27 mouse cellular contexts compared by ENCODE assay signal in genomic region chr7:19686521-19686920, GRCm38 (mm10). TPM values are rescaled to one million over a fixed set of nuclear protein-coding genes. Genes with fewer than 3 reads are reported as not detected.
DNase-seq lines count a peak whose midpoint lies in the region; ATAC-seq and TF ChIP-seq lines count a peak whose summit lies in the region.
"Had no signal": no experiment of that assay in that cellular context is flagged by ENCODE, and none has a peak within 500 bp of the region (broad histone marks: within the 10 kb centered on the region; RNA-seq: fewer than 3 reads in every experiment).

No protein-coding gene starts in this region.

- H3K36me3 ChIP-seq in kidney, postnatal 0 days (ENCODE audit: insufficient read depth, low read length) = no peaks in the 10 kb centered on the region
- no peaks in the 10 kb centered on the region for H3K36me3 ChIP-seq in intestine, postnatal 0 days (ENCODE audit: control insufficient read depth, insufficient read depth)
- H3K36me3 ChIP-seq in liver, embryonic 13.5 days = no peaks in the 10 kb centered on the region
- H3K36me3 ChIP-seq in hindbrain, embryonic 11.5 days (ENCODE audit: control insufficient read depth, insufficient read depth, low read length) = no peaks in the 10 kb centered on the region
- H3K36me3 ChIP-seq: forebrain, embryonic 15.5 days; hindbrain, embryonic 15.5 days; limb, embryonic 12.5 days; midbrain, embryonic 12.5 days had no signal

- ATAC-seq in kidney, postnatal 0 days (replicated peaks; ENCODE audit: low FRiP score, low read depth) = 0 out of 2 replicates have a peak, but pooled peaks have one; percentile 14
- ATAC-seq in intestine, postnatal 0 days = peak; percentile 37; the same call in 1 of the 2 replicates
- peak; percentile 49 for ATAC-seq in liver, embryonic 13.5 days (ENCODE audit: low read depth)
- ATAC-seq in megakaryocyte-erythroid progenitor cell, adult 5-6 weeks (replicated peaks; ENCODE audit: low FRiP score, low TSS enrichment, poor library complexity, severe bottlenecking) = no peak
- no peak for ATAC-seq in hindbrain, embryonic 11.5 days (ENCODE audit: low FRiP score)
- ATAC-seq: forebrain, embryonic 15.5 days had no signal

- no peak for TF ChIP-seq CTCF in kidney, postnatal 0 days (IDR thresholded peaks at IDR 0.05; ENCODE audit: low read depth)
- no peak for TF ChIP-seq CTCF in intestine, postnatal 0 days (IDR thresholded peaks at IDR 0.05; ENCODE audit: low read depth)

- no peak overlapping the region for H3K4me2 ChIP-seq in kidney, postnatal 0 days (ENCODE audit: low read length)
- no peak overlapping the region for H3K4me2 ChIP-seq in intestine, postnatal 0 days (replicated peaks; ENCODE audit: low read depth)
- no peak overlapping the region for H3K4me2 ChIP-seq in liver, embryonic 13.5 days
- H3K4me2 ChIP-seq in hindbrain, embryonic 11.5 days (replicated peaks; ENCODE audit: low read depth, low read length) = no peak overlapping the region
- H3K4me2 ChIP-seq: forebrain, embryonic 15.5 days; hindbrain, embryonic 15.5 days; limb, embryonic 12.5 days; midbrain, embryonic 12.5 days had no signal

- H3K4me1 ChIP-seq in kidney, postnatal 0 days (replicated peaks; ENCODE audit: insufficient read depth, low read length) = no peaks in the 10 kb centered on the region
- H3K4me1 ChIP-seq in intestine, postnatal 0 days (replicated peaks; ENCODE audit: control insufficient read depth, insufficient read depth, low read length) = no peaks in the 10 kb centered on the region
- peaks cover 50% of the 10 kb centered on the region for H3K4me1 ChIP-seq in liver, embryonic 13.5 days (replicated peaks)
- no peaks in the 10 kb centered on the region for H3K4me1 ChIP-seq in hindbrain, embryonic 11.5 days (replicated peaks; ENCODE audit: control insufficient read depth, insufficient read depth, low read length)
- H3K4me1 ChIP-seq: forebrain, embryonic 15.5 days; hindbrain, embryonic 15.5 days; limb, embryonic 12.5 days; midbrain, embryonic 12.5 days had no signal

- H3K27me3 ChIP-seq in kidney, postnatal 0 days (ENCODE audit: insufficient read depth, low read length) = no peaks in the 10 kb centered on the region
- H3K27me3 ChIP-seq in intestine, postnatal 0 days (replicated peaks; ENCODE audit: control insufficient read depth, insufficient read depth, low read length) = no peaks in the 10 kb centered on the region
- H3K27me3 ChIP-seq in liver, embryonic 13.5 days = no peaks in the 10 kb centered on the region
- H3K27me3 ChIP-seq in hindbrain, embryonic 11.5 days (ENCODE audit: control insufficient read depth, insufficient read depth, low read length) = no peaks in the 10 kb centered on the region
- H3K27me3 ChIP-seq: forebrain, embryonic 15.5 days; hindbrain, embryonic 15.5 days; limb, embryonic 12.5 days; midbrain, embryonic 12.5 days had no signal

- H3K9me3 ChIP-seq in kidney, postnatal 0 days (replicated peaks; ENCODE audit: low read length) = no peaks in the 10 kb centered on the region
- H3K9me3 ChIP-seq in intestine, postnatal 0 days (ENCODE audit: control insufficient read depth) = no peaks in the 10 kb centered on the region
- no peaks in the 10 kb centered on the region for H3K9me3 ChIP-seq in liver, embryonic 13.5 days (replicated peaks)
- H3K9me3 ChIP-seq in hindbrain, embryonic 11.5 days (ENCODE audit: control insufficient read depth, low read length) = no peaks in the 10 kb centered on the region
- H3K9me3 ChIP-seq: forebrain, embryonic 15.5 days; hindbrain, embryonic 15.5 days; limb, embryonic 12.5 days; midbrain, embryonic 12.5 days had no signal

- no peak for DNase-seq in kidney, postnatal 0 days (ENCODE audit: low spot score)
- DNase-seq in kidney, postnatal 4 days = no peak
- no peak for DNase-seq in liver, embryonic 13.5 days
- no peak for DNase-seq in ovary, adult 18-20 months (ENCODE audit: low spot score)
- no peak for DNase-seq in layer of hippocampus, postnatal 36 days
- DNase-seq in hindbrain, embryonic 11.5 days (ENCODE audit: low spot score) = no peak
- DNase-seq: adrenal gland, adult 2 months; B cell, adult 2 months; cerebellum, adult 9-10 months; heart, postnatal 36 days; kidney, adult 18-20 months; kidney, postnatal 14 days; right cerebral cortex, adult 18-20 months; thymus, postnatal 14 days had no signal

- WGBS in kidney, postnatal 0 days = 83% methylated on average over 6 of the region's 6 CpGs
- WGBS in intestine, postnatal 0 days = 68% methylated on average over 6 of the region's 6 CpGs
- 72% methylated on average over 6 of the region's 6 CpGs for WGBS in liver, embryonic 13.5 days (ENCODE audit: insufficient replicate concordance)
- 90% methylated on average over 6 of the region's 6 CpGs for WGBS in hindbrain, embryonic 11.5 days

- H3K4me3 ChIP-seq in kidney, postnatal 0 days (replicated peaks; ENCODE audit: low read depth, low read length) = no peak overlapping the region
- no peak overlapping the region for H3K4me3 ChIP-seq in intestine, postnatal 0 days (ENCODE audit: low read depth, low read length)
- no peak overlapping the region for H3K4me3 ChIP-seq in liver, embryonic 13.5 days (replicated peaks)
- no peak overlapping the region for H3K4me3 ChIP-seq in hindbrain, embryonic 11.5 days (ENCODE audit: low read depth, low read length)
- H3K4me3 ChIP-seq: forebrain, embryonic 15.5 days; hindbrain, embryonic 15.5 days; limb, embryonic 12.5 days; midbrain, embryonic 12.5 days had no signal

- no peak overlapping the region for H3K9ac ChIP-seq in kidney, postnatal 0 days (ENCODE audit: low read depth, low read length)
- no peak overlapping the region for H3K9ac ChIP-seq in intestine, postnatal 0 days (ENCODE audit: low read depth, low read length)
- H3K9ac ChIP-seq in liver, embryonic 13.5 days = no peak overlapping the region
- H3K9ac ChIP-seq in hindbrain, embryonic 11.5 days (ENCODE audit: low read depth, low read length) = no peak overlapping the region
- H3K9ac ChIP-seq: forebrain, embryonic 15.5 days; hindbrain, embryonic 15.5 days; limb, embryonic 12.5 days; midbrain, embryonic 12.5 days had no signal

- H3K27ac ChIP-seq in kidney, postnatal 0 days = no peak overlapping the region
- H3K27ac ChIP-seq in intestine, postnatal 0 days (ENCODE audit: low read depth, low read length) = no peak overlapping the region
- H3K27ac ChIP-seq in liver, embryonic 13.5 days = peak overlapping the region; percentile 75
- no peak overlapping the region for H3K27ac ChIP-seq in hindbrain, embryonic 11.5 days (ENCODE audit: low read depth, low read length)
- H3K27ac ChIP-seq: forebrain, embryonic 15.5 days; hindbrain, embryonic 15.5 days; limb, embryonic 12.5 days; midbrain, embryonic 12.5 days had no signal

RNA-seq across cellular contexts. Expression of gene Apoc4, which starts 5.2 kb away (rescaled TPM):
- 0.26 and 0.60 TPM in 2 replicates for polyA plus RNA-seq in kidney, postnatal 0 days (2015; fragmentation: Nextera tagmentation; extraction: Ambion mirVana)
- polyA plus RNA-seq in intestine, postnatal 0 days (2015; fragmentation: Nextera tagmentation; extraction: Ambion mirVana) = 0.70 and 1.4 TPM in 2 replicates
- 58.3 and 74.0 TPM in 2 replicates for polyA plus RNA-seq in liver, embryonic 13.5 days (2015; fragmentation: Nextera tagmentation; extraction: Ambion mirVana)
- total RNA-seq in layer of hippocampus, postnatal 36 days (2021) = not detected
- total RNA-seq in megakaryocyte-erythroid progenitor cell, adult 5-6 weeks (2014; fragmentation: Nextera tagmentation) = not detected in 2 replicates
- not detected in 2 replicates for total RNA-seq in megakaryocyte-erythroid progenitor cell, adult 5-6 weeks (2017)
- not detected in 2 replicates for polyA plus RNA-seq in hindbrain, embryonic 11.5 days (2014; fragmentation: Nextera tagmentation; extraction: Ambion mirVana)
- total RNA-seq: heart, postnatal 36 days had no signal
- polyA plus RNA-seq: forebrain, embryonic 15.5 days; hindbrain, embryonic 15.5 days; limb, embryonic 12.5 days; neural tube, embryonic 11.5 days; testis, adult 2 months had no signal

RNA-seq across cellular contexts. Expression of gene Gm44805, which starts 5.3 kb away (rescaled TPM):
- 0.79 TPM in 1 of 2 replicates, not detected in the other for polyA plus RNA-seq in kidney, postnatal 0 days (2015; fragmentation: Nextera tagmentation; extraction: Ambion mirVana)
- polyA plus RNA-seq in intestine, postnatal 0 days (2015; fragmentation: Nextera tagmentation; extraction: Ambion mirVana) = 5.6 and 13.5 TPM in 2 replicates
- polyA plus RNA-seq in liver, embryonic 13.5 days (2015; fragmentation: Nextera tagmentation; extraction: Ambion mirVana) = 5.6 and 7.5 TPM in 2 replicates
- total RNA-seq in layer of hippocampus, postnatal 36 days (2021) = not detected
- total RNA-seq in megakaryocyte-erythroid progenitor cell, adult 5-6 weeks (2014; fragmentation: Nextera tagmentation) = not detected in 2 replicates
- not detected in 2 replicates for total RNA-seq in megakaryocyte-erythroid progenitor cell, adult 5-6 weeks (2017)
- not detected in 2 replicates for polyA plus RNA-seq in hindbrain, embryonic 11.5 days (2014; fragmentation: Nextera tagmentation; extraction: Ambion mirVana)
- total RNA-seq: gastrocnemius, adult 18-20 months; gastrocnemius, postnatal 4 days; heart, postnatal 36 days; monocyte, adult 5-6 weeks had no signal
- polyA plus RNA-seq: forebrain, embryonic 15.5 days; heart, embryonic 14.5 days; hindbrain, embryonic 15.5 days; limb, embryonic 12.5 days; lung, embryonic 16.5 days; midbrain, embryonic 12.5 days; neural tube, embryonic 11.5 days; testis, adult 2 months had no signal

RNA-seq across cellular contexts. Expression of gene Apoc1, which starts 5.9 kb away (rescaled TPM):
- 37.1 and 48.4 TPM in 2 replicates for polyA plus RNA-seq in kidney, postnatal 0 days (2015; fragmentation: Nextera tagmentation; extraction: Ambion mirVana)
- polyA plus RNA-seq in intestine, postnatal 0 days (2015; fragmentation: Nextera tagmentation; extraction: Ambion mirVana) = 34.7 and 50.0 TPM in 2 replicates
- polyA plus RNA-seq in liver, embryonic 13.5 days (2015; fragmentation: Nextera tagmentation; extraction: Ambion mirVana) = 247 and 261 TPM in 2 replicates
- 1 to 10 TPM; 4.6 to 5.7 TPM for total RNA-seq in layer of hippocampus, postnatal 36 days (2021)
- total RNA-seq in megakaryocyte-erythroid progenitor cell, adult 5-6 weeks (2014; fragmentation: Nextera tagmentation) = 2.3 and 3.6 TPM in 2 replicates
- 15.4 TPM in 1 of 2 replicates, not detected in the other for total RNA-seq in megakaryocyte-erythroid progenitor cell, adult 5-6 weeks (2017)
- 3.0 and 3.4 TPM in 2 replicates for polyA plus RNA-seq in hindbrain, embryonic 11.5 days (2014; fragmentation: Nextera tagmentation; extraction: Ambion mirVana)

RNA-seq across cellular contexts. Expression of gene Apoc2, which starts 8.8 kb away (rescaled TPM):
- 1.8 and 2.4 TPM in 2 replicates for polyA plus RNA-seq in kidney, postnatal 0 days (2015; fragmentation: Nextera tagmentation; extraction: Ambion mirVana)
- polyA plus RNA-seq in intestine, postnatal 0 days (2015; fragmentation: Nextera tagmentation; extraction: Ambion mirVana) = 11,285 and 12,482 TPM in 2 replicates
- 568 and 648 TPM in 2 replicates for polyA plus RNA-seq in liver, embryonic 13.5 days (2015; fragmentation: Nextera tagmentation; extraction: Ambion mirVana)
- total RNA-seq in layer of hippocampus, postnatal 36 days (2021) = not detected
- total RNA-seq in megakaryocyte-erythroid progenitor cell, adult 5-6 weeks (2014; fragmentation: Nextera tagmentation) = not detected in 2 replicates
- not detected in 2 replicates for total RNA-seq in megakaryocyte-erythroid progenitor cell, adult 5-6 weeks (2017)
- polyA plus RNA-seq in hindbrain, embryonic 11.5 days (2014; fragmentation: Nextera tagmentation; extraction: Ambion mirVana) = 0.33 TPM in 1 of 2 replicates, not detected in the other
- total RNA-seq: heart, postnatal 36 days had no signal
- polyA plus RNA-seq: forebrain, embryonic 15.5 days; limb, embryonic 12.5 days; midbrain, embryonic 12.5 days had no signal

RNA-seq across cellular contexts. Expression of gene Apoe, which starts 12.5 kb away (rescaled TPM):
- polyA plus RNA-seq in kidney, postnatal 0 days (2015; fragmentation: Nextera tagmentation; extraction: Ambion mirVana) = 511 and 585 TPM in 2 replicates
- 435 and 436 TPM in 2 replicates for polyA plus RNA-seq in intestine, postnatal 0 days (2015; fragmentation: Nextera tagmentation; extraction: Ambion mirVana)
- polyA plus RNA-seq in liver, embryonic 13.5 days (2015; fragmentation: Nextera tagmentation; extraction: Ambion mirVana) = 1,390 and 1,411 TPM in 2 replicates
- total RNA-seq in layer of hippocampus, postnatal 36 days (2021) = 1,000 to 10,000 TPM; 2,147 to 2,303 TPM
- 113 and 140 TPM in 2 replicates for total RNA-seq in megakaryocyte-erythroid progenitor cell, adult 5-6 weeks (2014; fragmentation: Nextera tagmentation)
- 556 and 867 TPM in 2 replicates for total RNA-seq in megakaryocyte-erythroid progenitor cell, adult 5-6 weeks (2017)
- 192 and 221 TPM in 2 replicates for polyA plus RNA-seq in hindbrain, embryonic 11.5 days (2014; fragmentation: Nextera tagmentation; extraction: Ambion mirVana)

Comparison
In these comparisons a context has a peak if more than half of its experiments do, and no peak if none do; other contexts are left out.
1. ATAC-seq: peak in kidney, postnatal 0 days (single experiment), intestine, postnatal 0 days (single experiment) and liver, embryonic 13.5 days (single experiment); none in megakaryocyte-erythroid progenitor cell, adult 5-6 weeks (single experiment) and hindbrain, embryonic 11.5 days (single experiment).
2. RNA of gene Apoc4, which starts 5.2 kb away (polyA plus RNA-seq): 58.3 to 74.0 TPM in liver, embryonic 13.5 days; 0.70 to 1.4 TPM in intestine, postnatal 0 days, 0.26 to 0.60 TPM in kidney, postnatal 0 days and not detected in hindbrain, embryonic 11.5 days; every median in the first group is over 10 times any median in the second.